Mouse (Mus musculus): ENCODE results near the gene Sox5. TPM values are rescaled to one million over a fixed set of nuclear protein-coding genes. Genes with fewer than 3 reads are reported as not detected.

Sox5 gene
- total RNA-seq, 2 experiments from 2014 or later = 0.64 to 0.70 TPM

DNA sequence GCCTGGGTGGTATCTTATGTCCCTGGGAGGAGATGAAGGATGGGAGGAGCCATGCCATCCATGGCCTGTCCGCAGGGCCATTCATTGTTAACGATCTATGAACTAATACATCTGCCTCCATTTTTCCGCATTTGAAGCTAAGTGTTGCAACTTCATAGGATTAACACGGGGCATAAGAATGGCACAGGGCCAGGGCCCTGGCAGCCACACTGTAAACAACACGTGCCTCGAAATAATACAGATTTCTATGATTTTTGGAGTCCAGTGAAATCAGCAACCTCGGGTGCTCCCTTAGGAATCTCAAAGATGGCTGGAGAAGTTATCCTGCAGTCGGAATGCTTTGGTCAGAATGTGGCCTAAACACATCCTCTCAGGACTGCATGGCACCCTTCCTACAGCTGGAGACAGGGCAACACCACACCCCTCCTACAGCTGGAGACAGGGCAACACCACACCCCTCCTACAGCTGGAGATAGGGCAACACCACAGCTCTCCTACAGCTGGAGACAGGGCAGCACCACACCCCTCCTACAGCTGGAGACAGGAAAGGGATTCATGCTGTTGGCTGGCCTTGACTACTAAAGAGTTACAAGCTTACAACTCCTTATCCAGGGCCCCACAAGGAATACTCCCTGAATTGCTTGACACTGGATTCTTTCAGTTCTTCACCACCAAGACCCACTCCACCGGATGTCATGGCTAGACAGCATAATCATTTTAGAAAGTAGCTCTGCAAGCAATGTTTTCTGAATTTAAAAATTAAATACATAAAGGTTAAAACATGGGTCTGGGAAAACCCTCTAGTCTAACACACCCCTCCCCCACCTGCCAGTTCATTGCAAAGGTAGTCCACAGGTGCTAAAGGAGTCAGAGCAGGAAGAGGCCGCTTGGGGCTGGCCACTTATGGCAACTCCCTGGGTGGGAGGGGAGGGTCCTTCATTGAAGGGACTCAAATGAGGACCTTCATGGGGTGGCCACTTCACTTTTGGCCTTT, 122.4 kb downstream of the Sox5 start:
- DNase-seq = no peak

- DNase-seq = no peak
Observed at GRCm38 (mm10) chr6:144652876-144653275, 128.9 kb downstream of the Sox5 start.

DNA sequence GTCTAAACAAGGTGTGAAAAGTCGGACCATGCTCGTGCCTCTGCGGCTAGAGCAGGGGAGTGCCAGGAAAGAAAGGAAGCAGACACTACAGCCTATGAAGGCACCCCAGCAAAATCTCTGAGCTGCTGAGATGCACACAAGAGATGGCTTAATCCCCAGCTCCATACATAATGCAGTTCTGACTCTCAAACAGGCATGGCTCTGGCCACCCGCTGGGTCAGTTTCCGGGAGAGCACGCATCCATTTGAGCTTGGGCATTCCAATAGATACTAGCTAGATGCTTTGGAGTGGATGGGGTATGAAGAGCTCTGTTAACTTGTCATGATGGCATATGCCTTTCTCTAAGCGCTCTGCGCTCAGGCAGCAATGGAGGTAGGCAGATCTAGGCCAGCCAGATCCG, 132.9 kb downstream of the Sox5 start:
- no peak for DNase-seq

DNA sequence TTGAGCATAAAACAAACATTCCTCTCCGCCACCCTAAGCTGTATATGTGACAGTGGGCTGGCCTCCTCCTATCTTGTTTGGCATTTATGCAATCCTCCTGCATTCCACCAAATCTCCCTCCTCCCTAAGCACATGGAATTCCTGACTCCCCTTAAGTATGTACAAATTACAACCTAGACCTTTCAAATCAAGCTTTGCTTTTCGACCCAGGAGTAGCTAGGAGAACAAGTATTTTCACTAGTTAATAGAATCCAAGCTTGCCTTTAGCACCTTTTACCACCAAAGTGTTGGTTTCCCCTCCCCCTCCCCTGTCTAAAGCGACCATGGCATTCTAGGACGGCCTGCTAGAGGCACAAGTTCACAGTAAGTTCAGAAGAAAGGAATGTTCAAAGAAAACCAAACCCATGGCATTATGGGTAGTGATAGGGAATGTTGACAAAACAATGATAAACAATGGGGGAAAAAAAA, 133.6 kb downstream of the Sox5 start:
- DNase-seq = no peak

- no peak for DNase-seq
Observed at GRCm38 (mm10) chr6:144646331-144646730, 135.4 kb downstream of the Sox5 start.

- DNase-seq = no peak
Observed at GRCm38 (mm10) chr6:144645796-144646195, 136.0 kb downstream of the Sox5 start.

DNA sequence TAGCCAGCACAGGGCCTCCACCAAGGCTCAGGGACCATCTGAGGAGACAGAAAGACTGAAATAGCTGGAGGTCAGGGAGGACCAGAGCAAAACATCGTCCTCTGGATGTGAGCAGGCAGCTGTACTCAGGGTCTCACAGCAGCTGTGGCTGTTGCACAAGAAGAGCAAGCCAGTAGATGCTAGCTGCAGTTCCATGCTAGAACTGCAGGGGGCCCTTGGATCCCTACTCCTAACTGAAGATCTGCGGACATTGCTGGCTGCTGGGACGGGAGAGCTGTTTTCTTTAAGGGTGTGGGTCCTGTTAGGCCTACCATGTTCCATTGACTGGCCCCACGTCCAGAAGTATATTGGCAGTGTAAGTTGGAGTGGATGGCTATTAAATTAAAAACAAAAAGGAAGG, 137.1 kb downstream of the Sox5 start:
- peak; percentile 21 for DNase-seq

DNA sequence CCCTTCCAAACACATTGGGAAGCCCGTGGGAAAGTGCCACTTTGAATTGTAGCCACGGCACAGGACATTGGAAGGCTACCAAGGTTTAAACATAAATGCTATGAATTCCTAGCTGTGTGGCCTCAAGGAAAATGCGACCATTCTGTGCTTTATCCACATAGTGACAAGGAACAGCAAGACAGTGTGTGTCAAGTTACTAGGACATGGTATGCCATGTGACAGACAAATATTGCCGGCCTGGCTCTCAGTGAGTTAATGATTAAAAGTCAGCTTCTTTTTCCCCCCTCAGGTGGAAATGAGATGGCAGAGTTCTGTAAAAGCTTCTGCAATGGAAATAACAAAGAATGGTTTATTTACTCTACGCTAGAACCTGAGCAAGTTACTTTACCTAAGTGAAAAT, 138.2 kb downstream of the Sox5 start:
- no peak for DNase-seq

GRCm38 (mm10) chr6:144641888-144642287, 139.9 kb downstream of the Sox5 start:
- DNase-seq = no peak

- no peak for DNase-seq
Observed at GRCm38 (mm10) chr6:144640591-144640990, 141.2 kb downstream of the Sox5 start.

DNA sequence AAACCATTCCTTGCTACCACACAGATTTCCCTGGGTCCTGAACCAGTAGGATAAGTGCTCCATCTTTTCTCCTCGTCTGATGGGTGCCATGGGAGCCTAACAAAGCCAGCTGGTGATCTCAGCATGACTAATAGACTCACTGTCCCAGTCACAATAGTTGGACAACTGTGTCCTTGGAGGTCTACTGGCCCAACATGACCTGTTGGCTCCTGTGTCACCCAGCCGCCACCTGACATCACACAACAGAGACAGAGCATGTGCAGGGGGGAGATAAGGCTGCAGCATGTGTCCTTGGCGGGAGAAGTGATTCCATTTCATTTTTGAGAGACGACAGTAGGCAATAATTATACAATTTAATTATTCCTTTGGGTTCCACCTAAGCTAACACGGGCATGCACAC, 143.2 kb downstream of the Sox5 start:
- no peak for DNase-seq

- no peak for DNase-seq
Observed at GRCm38 (mm10) chr6:144627539-144628115, 154.2 kb downstream of the Sox5 start.

- DNase-seq = no peak
Observed at GRCm38 (mm10) chr6:144621089-144621769, 160.5 kb downstream of the Sox5 start.

- no peak for DNase-seq
Observed at GRCm38 (mm10) chr6:144611383-144611791, 170.4 kb downstream of the Sox5 start.

DNA sequence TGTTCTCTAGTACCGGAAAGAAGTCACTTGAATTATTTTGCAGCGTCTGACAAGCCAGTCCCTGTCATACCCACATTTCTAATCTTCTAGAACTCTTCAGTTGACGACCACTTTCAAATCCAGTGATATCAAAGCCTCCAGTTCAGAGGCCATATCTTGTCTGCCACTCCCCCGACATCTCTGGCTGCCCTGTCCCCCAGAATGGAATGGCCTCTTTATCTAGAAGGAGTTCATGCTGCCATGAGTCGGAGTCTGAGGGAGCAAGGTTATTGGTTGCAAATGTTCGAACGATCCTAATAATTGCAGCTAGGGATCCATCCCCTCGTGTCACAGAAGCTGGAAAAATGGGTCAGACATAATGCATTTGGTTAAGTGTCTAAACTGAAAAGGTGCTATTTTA, 170.9 kb downstream of the Sox5 start:
- DNase-seq = no peak

- no peak for DNase-seq
Observed at GRCm38 (mm10) chr6:144602883-144603282, 178.9 kb downstream of the Sox5 start.

- DNase-seq = no peak
Observed at GRCm38 (mm10) chr6:144600351-144600750, 181.4 kb downstream of the Sox5 start.

DNA sequence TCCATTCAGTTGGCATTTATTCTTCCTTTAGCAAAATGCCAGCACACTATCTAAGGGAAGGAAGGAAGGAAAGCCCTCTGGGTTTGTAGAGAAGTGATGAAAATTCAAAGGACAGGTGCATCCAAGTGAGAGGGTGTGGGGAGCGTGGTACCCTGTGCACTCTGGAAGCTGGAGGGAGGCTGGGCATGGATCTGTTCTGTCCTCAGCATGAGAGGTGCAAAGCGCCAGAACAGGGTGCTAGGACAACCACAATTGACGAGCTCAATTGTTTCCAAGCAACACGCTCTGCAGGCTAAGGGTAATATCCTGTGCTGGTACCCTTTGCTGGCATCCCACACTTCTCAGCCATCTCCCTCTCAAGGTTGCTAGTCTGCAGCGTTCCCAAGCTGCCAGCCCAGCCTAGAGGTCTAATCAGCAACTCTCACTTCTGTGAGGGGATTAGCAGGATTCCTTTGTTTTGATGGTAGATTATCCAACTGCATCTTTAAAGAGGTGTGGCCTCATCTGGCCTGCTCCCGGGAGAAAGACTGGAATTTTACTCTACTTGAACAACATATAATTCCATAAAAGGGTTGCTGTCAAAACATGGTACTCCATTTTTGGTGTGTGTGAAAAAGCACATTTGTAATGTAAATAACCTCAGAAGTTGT, 183.3 kb downstream of the Sox5 start:
- DNase-seq = no peak

GRCm38 (mm10) chr6:144596536-144597210, 185.1 kb downstream of the Sox5 start:
- no peak for DNase-seq

- DNase-seq = no peak
Observed at GRCm38 (mm10) chr6:144584854-144585253, 196.9 kb downstream of the Sox5 start.

- no peak for DNase-seq
Observed at GRCm38 (mm10) chr6:144584074-144584840, 197.5 kb downstream of the Sox5 start.

All from gastrocnemius, postnatal 25 days (tissue).